Mouse (Mus musculus) forelimb bud, embryonic 11.5 days (tissue): ENCODE results near the gene Bicc1.
"Not testable (repeated sequence)": the region's sequence is repeated elsewhere in the genome, so short reads cannot be mapped to it uniquely, and the experiment has no call there.

Experiments used
- DNase-seq: peaks from one replicate; pipeline ENCODE4 v3.0.0-alpha.2; 2012; ENCODE audit warnings: low read depth, low spot score

The Bicc1 gene

GRCm38 (mm10) chr10:70949254-70950104 is 210.0 kb downstream of the Bicc1 start:
- no peak for DNase-seq

GRCm38 (mm10) chr10:70948276-70948675 is 211.2 kb downstream of the Bicc1 start:
- no peak for DNase-seq

- DNase-seq = not testable (repeated sequence)
Measured at GRCm38 (mm10) chr10:70946121-70946520, 213.4 kb downstream of the Bicc1 start.

- DNase-seq = no peak
Measured at GRCm38 (mm10) chr10:70945076-70945475, 214.4 kb downstream of the Bicc1 start.

GRCm38 (mm10) chr10:70941623-70942022 is 217.9 kb downstream of the Bicc1 start:
- no peak for DNase-seq

- DNase-seq = no peak
Measured at GRCm38 (mm10) chr10:70939751-70940150, 219.7 kb downstream of the Bicc1 start.

GRCm38 (mm10) chr10:70937450-70937849 is 222.1 kb downstream of the Bicc1 start:
- DNase-seq = no peak

GRCm38 (mm10) chr10:70936008-70936407 is 223.5 kb downstream of the Bicc1 start:
- no peak for DNase-seq

GRCm38 (mm10) chr10:70926126-70926525 is 233.4 kb downstream of the Bicc1 start:
- DNase-seq = no peak

- DNase-seq = no peak
Measured at GRCm38 (mm10) chr10:70924348-70924747, 235.2 kb downstream of the Bicc1 start.

- no peak for DNase-seq
Measured at GRCm38 (mm10) chr10:70923936-70924335, 235.6 kb downstream of the Bicc1 start.

GRCm38 (mm10) chr10:70921481-70921880 is 238.0 kb downstream of the Bicc1 start:
- DNase-seq = no peak

GRCm38 (mm10) chr10:70919851-70920250 is 239.6 kb downstream of the Bicc1 start:
- DNase-seq = no peak

- no peak for DNase-seq
Measured at GRCm38 (mm10) chr10:70919031-70919663, 240.4 kb downstream of the Bicc1 start.

- no peak for DNase-seq
Measured at GRCm38 (mm10) chr10:70916697-70917096, 242.8 kb downstream of the Bicc1 start.

- DNase-seq = no peak
Measured at GRCm38 (mm10) chr10:70915096-70915495, 244.4 kb downstream of the Bicc1 start.

- DNase-seq = no peak
Measured at GRCm38 (mm10) chr10:70903936-70904335, 255.6 kb downstream of the Bicc1 start.

GRCm38 (mm10) chr10:70902751-70903485 is 256.6 kb downstream of the Bicc1 start:
- DNase-seq = no peak

GRCm38 (mm10) chr10:70901193-70901875 is 258.2 kb downstream of the Bicc1 start:
- DNase-seq = no peak

- DNase-seq = no peak
Measured at GRCm38 (mm10) chr10:70895891-70896290, 263.6 kb downstream of the Bicc1 start.

- no peak for DNase-seq
Measured at GRCm38 (mm10) chr10:70878046-70878445, 281.5 kb downstream of the Bicc1 start.

GRCm38 (mm10) chr10:70877631-70878030 is 281.9 kb downstream of the Bicc1 start:
- DNase-seq = no peak
